Mouse (Mus musculus): ENCODE measurements at regions not wholly inside any gene's neighbourhood (a gene's known extent, or its start where the extent isn't known, plus 50 kb on each side); places are given as distances from the start of the nearest gene placed in this dataset.

- TF ChIP-seq CTCF (IDR thresholded peaks at IDR 0.05; ENCODE audit: extremely low read depth, insufficient read depth, insufficient read length, insufficient replicate concordance) (no peak), POLR2A (IDR thresholded peaks at IDR 0.05; ENCODE audit: low read depth, low read length) (no peak)
Measured at GRCm38 (mm10) chr7:113066536-113066935, 112.8 kb downstream of the Rassf10 start.

Measured in spleen, adult 2 months (tissue).